ENCODE assay signal across 8 mouse cellular contexts in genomic region chr8:109868680-109869361, GRCm38 (mm10). TPM values are rescaled to one million over a fixed set of nuclear protein-coding genes. Genes with fewer than 3 reads are reported as not detected.
DNase-seq lines count a peak whose midpoint lies in the region; ATAC-seq and TF ChIP-seq lines count a peak whose summit lies in the region.

No protein-coding gene starts in this region.

- H3K4me3 ChIP-seq in heart, embryonic 13.5 days = peak overlapping the region; percentile 89
- H3K4me3 ChIP-seq in lung, adult 2 months (replicated peaks; ENCODE audit: extremely low read depth, low read depth, low read length) = peak overlapping the region; percentile 81
- peak overlapping the region; percentile 80 for H3K4me3 ChIP-seq in olfactory bulb, adult 2 months (ENCODE audit: insufficient read depth, low read depth, low read length)

- H3K27ac ChIP-seq in heart, embryonic 13.5 days (replicated peaks) = peak overlapping the region; percentile 84
- H3K27ac ChIP-seq in olfactory bulb, adult 2 months (ENCODE audit: insufficient read depth, low read depth, low read length) = no peak overlapping the region

- no peak for TF ChIP-seq CTCF in lung, adult 2 months (IDR thresholded peaks at IDR 0.05; ENCODE audit: insufficient read depth, low read length)
- TF ChIP-seq CTCF in olfactory bulb, adult 2 months (IDR thresholded peaks at IDR 0.05; ENCODE audit: insufficient read depth, low read depth, low read length) = no peak

- H3K4me1 ChIP-seq in heart, embryonic 13.5 days = peaks cover 11% of the 10 kb centered on the region
- no peaks in the 10 kb centered on the region; the same call in 1 of the 2 replicates for H3K4me1 ChIP-seq in lung, adult 2 months (ENCODE audit: control insufficient read depth, insufficient read depth, low read length)
- peaks cover 4% of the 10 kb centered on the region for H3K4me1 ChIP-seq in olfactory bulb, adult 2 months (ENCODE audit: control insufficient read depth, insufficient read depth, low read length)

- peak; percentile 76 for ATAC-seq in heart, embryonic 13.5 days (ENCODE audit: extremely low read depth, insufficient number of reproducible peaks, low FRiP score, low TSS enrichment)

- H3K36me3 ChIP-seq in heart, embryonic 13.5 days = peaks cover 8% of the 10 kb centered on the region; the same call in 1 of the 2 replicates

- TF ChIP-seq POLR2A in lung, adult 2 months (IDR thresholded peaks at IDR 0.05; ENCODE audit: borderline replicate concordance, extremely low read depth, low read depth, low read length) = no peak
- TF ChIP-seq POLR2A in olfactory bulb, adult 2 months (IDR thresholded peaks at IDR 0.05; ENCODE audit: insufficient read depth, low read depth, low read length) = no peak

- peak overlapping the region; percentile 92 for H3K9ac ChIP-seq in heart, embryonic 13.5 days

- peak overlapping the region; percentile 95 for H3K4me2 ChIP-seq in heart, embryonic 13.5 days

- peak; percentile 43 for DNase-seq in CD4-positive helper T cell, adult 2 months (ENCODE audit: low read depth, low spot score)
- DNase-seq in ZHBTc4 (ENCODE audit: low read depth, low spot score) = peak; percentile 54
- peak; percentile 72 for DNase-seq in embryo, embryonic 11 days
- DNase-seq in layer of hippocampus, adult 18-20 months (ENCODE audit: low spot score in 2 of 2) = peak; percentile 16 to 50
- DNase-seq in lung, adult 2 months = no peak
- no peak for DNase-seq in adipocyte (ENCODE audit: low spot score)

- no peaks in the 10 kb centered on the region for H3K27me3 ChIP-seq in heart, embryonic 13.5 days (replicated peaks)

- WGBS in heart, embryonic 13.5 days = under 1% methylated on average over 77 of the region's 78 CpGs
- WGBS in lung, adult 2 months = 1% methylated on average over 78 of the region's 78 CpGs
- WGBS in olfactory bulb, adult 2 months = under 1% methylated on average over 77 of the region's 78 CpGs

- H3K9me3 ChIP-seq in heart, embryonic 13.5 days = no peaks in the 10 kb centered on the region

RNA-seq across cellular contexts. Expression of gene Phlpp2, which starts 0.5 kb away (rescaled TPM):
- polyA plus RNA-seq in heart, embryonic 13.5 days (2015; fragmentation: Nextera tagmentation; extraction: Ambion mirVana) = 1.7 and 1.8 TPM in 2 replicates
- 10 to 100 TPM; 27.9 to 28.0 TPM for total RNA-seq in layer of hippocampus, adult 18-20 months (2021)
- polyA plus RNA-seq in lung, adult 2 months (2012; rRNA removed) = 4.4 and 6.6 TPM in 2 replicates
- polyA plus RNA-seq in olfactory bulb, adult 2 months (2012; ENCODE audit: insufficient read depth, insufficient read length, low replicate concordance, missing spikeins) = not detected in 2 replicates

Comparison
In these comparisons a context has a peak if more than half of its experiments do, and no peak if none do; other contexts are left out.
1. DNase-seq: peak in CD4-positive helper T cell, adult 2 months (single experiment), ZHBTc4 (single experiment), embryo, embryonic 11 days (single experiment) and layer of hippocampus, adult 18-20 months (2 of 2); none in lung, adult 2 months (single experiment) and adipocyte (single experiment).
2. Peak in every context shown above with its lines, with median percentiles within 50 percentile points of each other: H3K4me3 ChIP-seq.